Mouse (Mus musculus) spleen, postnatal 14 days (tissue): Measurements from ENCODE around the gene Rpl37.
A peak's percentile ranks its signal among the peaks of the same experiment; 100 is the strongest.

ENCODE experiments used
- DNase-seq, 2 experiments: peaks; one replicate each; pipeline ENCODE4 v3.0.0; 2021 to 2022; ENCODE audit warnings: low spot score in 2 of 2

Gene Rpl37

DNA sequence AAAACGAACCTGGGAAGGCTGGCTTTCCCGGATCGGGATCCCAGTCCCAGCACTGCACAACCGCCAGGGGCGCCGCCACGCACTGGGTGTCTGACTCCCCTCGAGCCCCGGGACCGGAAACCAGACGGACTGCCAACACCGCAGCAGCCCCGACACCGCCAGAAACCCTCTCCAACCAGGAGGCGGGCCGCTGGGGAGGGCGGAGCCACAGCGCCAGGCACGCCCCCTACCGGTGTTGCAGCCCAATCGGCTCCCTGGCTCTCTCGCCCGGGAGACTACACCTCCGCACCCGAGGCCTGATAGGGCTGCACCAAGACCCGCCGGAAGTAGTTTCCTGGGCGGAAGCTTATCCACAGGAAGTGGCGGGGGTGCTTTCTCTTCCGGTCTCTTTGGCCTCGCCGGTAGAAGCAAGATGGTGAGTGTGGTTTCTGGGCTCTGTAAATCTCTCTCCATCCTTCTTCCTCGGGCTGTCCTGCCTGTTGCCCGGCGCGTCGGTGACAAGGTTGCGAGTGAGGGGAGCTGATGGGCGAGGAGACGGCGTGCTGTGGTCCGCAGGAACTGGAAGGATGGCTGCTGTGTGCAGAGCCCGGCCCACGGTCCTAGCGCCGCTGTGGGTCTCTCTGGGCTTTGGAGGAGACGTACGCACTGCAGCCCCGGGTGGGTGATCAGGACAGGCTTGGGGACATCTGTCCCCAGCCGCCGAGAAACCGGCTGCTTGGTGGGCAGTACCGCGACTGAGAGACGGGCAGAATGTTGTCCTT lies at the start of gene Rpl37:
TSS of gene Rpl37 (plus strand) at position 376 of the 761 bp plus-strand sequence.
- peak; percentile 98 to 99 for DNase-seq

- DNase-seq: no peak
Measured at GRCm38 (mm10) chr15:5068801-5069518, 47.5 kb upstream of the Rpl37 start.

DNA sequence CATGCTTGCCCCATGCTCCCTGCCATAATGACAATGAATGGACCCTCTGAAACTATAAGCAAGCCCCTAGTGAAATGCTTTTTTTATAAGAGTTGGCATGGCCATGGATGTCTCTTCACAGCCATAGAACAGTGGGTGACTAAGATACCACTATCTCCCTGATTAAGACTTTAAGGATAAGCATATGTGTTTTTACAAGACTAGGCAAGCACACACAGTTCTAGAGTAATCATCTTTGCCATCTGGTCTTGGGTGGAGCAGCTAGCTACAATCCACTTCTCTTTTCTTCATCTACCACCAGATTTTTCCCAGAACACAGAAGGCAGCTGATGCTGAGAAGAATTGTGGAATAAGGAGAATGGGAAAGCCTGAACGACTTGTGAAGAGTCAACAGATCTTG lies 35.2 kb upstream of the Rpl37 start:
- DNase-seq: no peak

- DNase-seq: no peak
Measured at GRCm38 (mm10) chr15:5086162-5086561, 30.3 kb upstream of the Rpl37 start.

GRCm38 (mm10) chr15:5088850-5089608 lies 27.4 kb upstream of the Rpl37 start:
- DNase-seq: no peak

DNA sequence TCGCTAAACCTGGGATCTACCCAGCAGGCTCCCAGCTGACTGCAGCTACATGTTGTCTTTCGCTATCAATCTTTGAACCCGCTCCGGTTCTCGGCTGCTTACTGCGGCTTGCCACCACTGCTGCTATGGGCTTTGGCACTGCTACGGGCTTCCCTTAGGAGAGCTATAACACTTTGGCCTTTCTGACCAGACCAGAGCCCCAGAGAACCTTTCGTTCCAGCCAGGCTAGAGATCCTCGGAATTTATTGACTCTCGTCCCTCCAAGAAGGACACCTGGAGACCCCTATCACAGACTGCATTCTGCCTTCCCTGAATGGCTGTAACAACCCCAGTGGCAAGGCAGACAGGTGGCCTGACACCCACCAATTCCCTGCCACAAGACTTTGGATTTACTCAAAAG lies 26.3 kb upstream of the Rpl37 start:
- DNase-seq: no peak

GRCm38 (mm10) chr15:5095534-5096301 lies 20.7 kb upstream of the Rpl37 start:
- DNase-seq: no peak

DNA sequence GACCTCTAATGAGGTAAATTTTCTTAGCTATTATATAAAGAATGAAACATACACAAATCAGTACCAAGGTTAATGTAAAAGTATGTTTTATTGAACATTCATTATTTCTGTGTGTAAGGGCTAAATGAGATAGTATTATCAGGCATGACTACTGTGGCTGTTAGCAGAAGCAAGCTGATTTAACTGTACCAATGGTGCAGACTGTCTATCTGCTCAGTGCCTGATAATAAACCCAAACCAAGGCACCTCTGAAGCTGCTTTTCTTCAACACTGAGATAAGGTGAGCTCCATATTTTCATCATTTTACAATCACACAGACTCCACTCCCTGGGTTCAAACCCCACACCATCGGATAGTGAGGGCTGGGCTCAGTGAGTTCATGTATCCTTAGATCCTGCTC lies 19.1 kb upstream of the Rpl37 start:
- DNase-seq: no peak

GRCm38 (mm10) chr15:5102312-5102711 lies 14.1 kb upstream of the Rpl37 start:
- no peak for DNase-seq

- DNase-seq: no peak
Measured at GRCm38 (mm10) chr15:5105891-5106290, 10.6 kb upstream of the Rpl37 start.

DNA sequence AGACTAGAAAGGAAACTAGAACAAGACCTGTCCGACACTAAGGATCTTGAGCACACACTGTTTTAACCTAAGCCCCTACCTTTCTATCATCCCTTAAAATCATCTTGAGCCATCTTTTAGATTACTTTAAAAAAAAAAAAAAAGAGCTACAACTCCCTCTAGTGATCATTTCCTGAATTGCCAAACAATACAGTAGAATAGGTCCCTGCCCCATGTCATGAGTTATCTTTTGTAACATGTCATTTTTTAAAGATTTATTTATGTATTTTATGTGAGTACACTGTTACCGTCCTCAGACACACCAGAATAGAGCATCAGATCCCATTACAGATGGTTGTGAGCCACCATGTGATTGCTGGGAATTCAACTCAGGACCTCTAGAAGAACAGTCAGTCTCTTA lies 10.2 kb upstream of the Rpl37 start:
- DNase-seq: no peak

DNA sequence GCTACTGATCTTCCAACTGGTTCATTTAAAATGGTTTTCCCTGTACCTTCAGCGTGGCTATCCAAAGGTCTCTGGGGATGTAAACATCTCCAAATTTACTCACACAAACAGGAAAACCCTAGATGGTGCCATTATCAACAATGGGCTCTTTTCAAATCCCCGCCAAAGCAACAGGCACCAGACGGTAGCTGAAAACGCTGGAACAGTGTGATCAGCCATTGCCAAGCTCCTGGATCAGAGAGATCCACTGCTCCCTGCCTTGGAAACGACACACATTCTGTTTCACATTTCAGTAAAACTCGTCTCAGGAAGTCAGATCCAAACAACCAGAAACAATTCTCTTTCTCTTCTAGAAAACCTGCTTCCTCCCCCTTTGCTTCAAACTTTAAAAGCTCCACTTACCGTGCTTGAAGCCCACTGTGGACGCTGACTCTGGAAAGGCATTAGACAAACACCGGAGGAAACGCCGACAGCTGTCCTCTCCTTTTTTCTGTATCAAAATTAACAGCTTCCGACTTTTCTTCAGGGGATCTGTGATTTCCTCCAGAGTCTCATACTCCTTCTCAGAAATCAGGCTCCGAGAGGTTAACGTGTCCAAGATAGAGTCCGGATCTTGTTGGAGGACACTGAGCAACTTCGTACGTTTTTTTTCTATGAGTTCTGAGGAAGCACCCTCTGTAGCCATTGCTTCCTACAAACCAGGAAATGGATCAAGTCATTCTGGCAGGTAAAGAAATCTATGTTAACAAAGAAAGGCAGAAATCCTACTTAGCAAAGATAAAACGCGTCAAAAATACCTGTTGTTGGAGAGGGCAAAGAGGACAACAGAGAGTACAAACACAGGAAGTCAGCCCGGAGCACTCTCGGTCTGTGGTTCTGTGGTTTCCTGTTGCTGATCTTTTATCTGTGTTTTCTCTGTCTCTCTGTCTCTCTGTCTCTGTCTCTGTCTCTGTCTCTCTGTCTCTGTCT lies 8.5 kb upstream of the Rpl37 start, which contains the start of gene Card6:
TSS of gene Card6 (minus strand) at position 854 of the 969 bp plus-strand sequence.
- peak in 1 of 2 experiments; percentile 19 for DNase-seq

DNA sequence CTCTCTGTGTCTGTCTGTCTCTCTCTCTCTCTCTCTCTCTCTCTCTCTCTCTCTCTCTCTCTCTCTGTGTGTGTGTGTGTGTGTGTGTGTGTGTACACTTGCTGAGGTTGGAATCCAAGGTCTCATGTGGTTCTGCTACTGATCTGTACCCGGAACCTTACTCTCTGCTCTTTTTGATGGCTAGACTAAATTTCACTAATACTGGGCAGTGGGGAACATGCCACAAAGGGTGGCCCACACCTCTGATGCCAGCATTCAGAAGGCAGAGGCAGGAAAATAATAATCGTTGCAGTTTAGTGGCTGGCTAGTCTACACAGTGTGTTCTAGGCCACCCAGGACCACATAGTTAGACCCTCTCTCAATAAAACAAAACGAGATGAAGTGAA lies 7.8 kb upstream of the Rpl37 start:
- no peak for DNase-seq

DNA sequence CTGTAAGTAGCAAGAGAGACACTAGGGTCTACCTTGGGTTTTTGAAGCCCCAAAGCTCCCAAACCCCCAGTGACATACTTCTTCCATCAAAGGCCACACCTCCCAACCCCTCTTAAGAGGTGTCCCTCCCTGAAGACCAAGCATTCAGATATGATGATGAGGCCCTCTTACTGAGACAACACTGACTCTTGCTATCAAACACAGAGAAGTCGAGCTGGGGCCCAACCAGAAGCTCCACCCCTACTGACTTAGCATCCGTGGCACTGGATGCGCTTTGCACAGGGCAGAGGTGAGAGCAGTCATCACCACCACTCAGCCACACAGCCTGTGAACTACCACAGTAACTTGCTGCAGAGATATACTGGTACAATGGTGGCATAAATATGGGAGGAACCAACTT lies 3.8 kb upstream of the Rpl37 start:
- no peak for DNase-seq

DNA sequence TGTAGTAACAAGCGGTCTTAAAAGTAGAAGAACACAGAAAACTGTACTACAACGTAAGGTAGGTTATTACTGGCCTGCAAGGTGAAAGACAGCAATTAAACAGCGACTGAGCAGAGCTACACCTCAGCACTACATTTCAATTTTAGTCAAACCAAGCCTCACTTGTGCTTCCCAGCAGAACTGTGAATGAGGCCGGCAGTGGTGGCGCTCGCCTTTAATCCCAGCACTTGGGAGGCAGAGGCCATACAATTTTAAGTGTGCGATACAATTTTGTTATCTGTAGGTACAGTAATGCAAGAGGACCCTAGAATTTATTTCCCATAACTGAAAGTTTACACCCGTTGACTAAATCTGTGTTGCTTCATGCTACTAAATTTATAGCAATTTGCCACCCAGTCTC lies 1.3 kb upstream of the Rpl37 start:
- no peak for DNase-seq

DNA sequence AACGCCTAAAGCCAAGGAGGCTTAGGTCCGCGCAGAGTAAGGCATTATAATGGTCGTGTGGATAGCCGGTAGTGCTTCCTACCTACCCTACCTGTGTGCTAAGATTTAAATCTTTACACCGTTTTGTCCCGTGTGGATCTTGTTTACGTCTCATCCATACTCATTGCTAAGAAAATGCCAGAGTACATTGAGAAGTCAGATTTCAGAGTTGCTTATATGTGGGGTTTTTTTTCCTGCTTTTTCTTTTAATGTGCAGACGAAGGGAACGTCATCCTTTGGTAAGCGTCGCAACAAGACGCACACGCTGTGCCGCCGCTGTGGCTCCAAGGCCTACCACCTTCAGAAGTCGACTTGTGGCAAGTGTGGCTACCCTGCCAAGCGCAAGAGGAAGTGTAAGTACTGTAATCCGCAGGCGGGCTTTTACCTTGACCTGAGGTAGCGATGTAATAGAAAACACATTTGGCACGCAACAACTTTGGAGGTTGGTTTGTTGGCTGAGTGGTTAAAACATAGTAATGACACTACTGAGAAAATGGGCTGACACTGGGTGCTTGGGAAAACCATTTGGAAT lies 671 bp downstream of the Rpl37 start:
- peak in 1 of 2 experiments; percentile 12 for DNase-seq

DNA sequence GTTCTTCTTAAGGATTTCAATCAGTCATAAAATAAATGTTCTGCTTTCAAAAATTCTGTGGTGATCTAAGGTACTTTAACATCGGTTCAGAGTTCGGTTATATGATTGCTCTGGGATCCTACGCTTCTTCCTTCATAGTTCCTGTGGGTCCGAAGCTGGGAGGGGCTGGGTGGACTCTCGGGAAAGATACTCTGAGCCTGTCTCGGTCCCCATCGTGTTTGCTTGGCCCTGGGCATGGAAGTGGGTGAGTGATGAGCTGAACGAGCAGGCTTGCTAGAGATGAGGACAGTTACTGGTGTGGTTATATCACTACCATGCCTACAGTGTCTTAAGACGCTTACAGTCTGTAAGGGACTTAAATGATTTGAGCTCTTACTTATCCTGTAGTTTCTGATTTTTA lies 2.2 kb downstream of the Rpl37 start:
- no peak for DNase-seq

GRCm38 (mm10) chr15:5119192-5119591 lies 2.7 kb downstream of the Rpl37 start:
- no peak for DNase-seq

GRCm38 (mm10) chr15:5119707-5120106 lies 3.3 kb downstream of the Rpl37 start:
- DNase-seq: no peak
